Mouse (Mus musculus) heart, embryonic 14.5 days (tissue): Measurements from ENCODE around the gene Pogk. TPM values are rescaled to one million over a fixed set of nuclear protein-coding genes. Genes with fewer than 3 reads are reported as not detected.
A peak's percentile ranks its signal among the peaks of the same experiment; 100 is the strongest.

Source experiments
- ATAC-seq: fragments of 200-750 bp; cut with Nextera tagmentation; 2 replicates; pipeline ENCODE4 v1.8.0; 2017; ENCODE audit warnings: low read depth, moderate TSS enrichment; ENCODE audit not compliant: insufficient number of reproducible peaks, insufficient read depth, low FRiP score
- H3K27ac ChIP-seq, 2 experiments: fragments of 200-500 bp in 1 of 2; fragments of 300-500 bp in 1 of 2; sonication (generic) in 1 of 2; replicated peaks in 1 of 2; 2 replicates each; pipeline ENCODE4 v1.5.1; 2012 to 2014; ENCODE audit warnings: low read depth in 2 of 2, low read length in 2 of 2, control low read depth in 1 of 2, mild to moderate bottlenecking in 1 of 2, mixed read lengths in 1 of 2; ENCODE audit not compliant: control insufficient read depth in 1 of 2, insufficient read depth in 1 of 2
- H3K27me3 ChIP-seq: fragments of 300-500 bp; sonication (generic); 2 replicates; pipeline ENCODE4 v1.6.1; 2014; ENCODE audit warnings: mild to moderate bottlenecking, low read length, control low read depth; ENCODE audit not compliant: control insufficient read depth, insufficient read depth
- H3K36me3 ChIP-seq: fragments of 300-500 bp; sonication (generic); 2 replicates; pipeline ENCODE4 v1.6.1; 2014; ENCODE audit warnings: mild to moderate bottlenecking, control low read depth, low read length, mixed read lengths; ENCODE audit not compliant: control insufficient read depth, insufficient read depth
- H3K4me1 ChIP-seq, 2 experiments: fragments of 200-500 bp in 1 of 2; fragments of 300-500 bp in 1 of 2; sonication (generic) in 1 of 2; 2 replicates each; pipeline ENCODE4 v1.6.1; 2012 to 2014; ENCODE audit warnings: low read length in 2 of 2, control low read depth in 1 of 2, mixed read lengths in 1 of 2; ENCODE audit not compliant: control insufficient read depth in 2 of 2, insufficient read depth in 2 of 2
- H3K4me2 ChIP-seq: fragments of 300-500 bp; sonication (generic); 2 replicates; pipeline ENCODE4 v1.6.1; 2014; ENCODE audit warnings: mild to moderate bottlenecking, low read length
- H3K4me3 ChIP-seq, 2 experiments: fragments of 200-500 bp in 1 of 2; fragments of 300-500 bp in 1 of 2; sonication (generic) in 1 of 2; 2 replicates each; pipeline ENCODE4 v1.5.1; 2012 to 2014; ENCODE audit warnings: low read length in 2 of 2, mild to moderate bottlenecking in 2 of 2, control low read depth in 1 of 2, low read depth in 1 of 2, moderate library complexity in 1 of 2; ENCODE audit not compliant: control insufficient read depth in 1 of 2, insufficient read depth in 1 of 2
- H3K9ac ChIP-seq: fragments of 300-500 bp; sonication (generic); 2 replicates; pipeline ENCODE4 v1.6.1; 2014; ENCODE audit warnings: mild to moderate bottlenecking, low read length
- H3K9me3 ChIP-seq: fragments of 300-500 bp; sonication (generic); 2 replicates; pipeline ENCODE4 v1.6.1; 2016; ENCODE audit warnings: low read length, control low read depth; ENCODE audit not compliant: control insufficient read depth
- WGBS: fragments of 180-500 bp; shearing (Covaris S2); extraction: QIAGEN DNeasy Blood & Tissue Kit; methylation state at CpG from one replicate; pipeline ENCODE4 v1.1.7; 2014; 5-methylcytosine and 5-hydroxymethylcytosine counted together
- polyA plus RNA-seq: library from polyadenylated mRNA; unstranded; fragments of >200 nt; fragmentation: Nextera tagmentation; extraction: Ambion mirVana; gene quantifications from 2 replicates; pipeline ENCODE4 v1.2.1, GENCODE M21; 2014

The Pogk gene
- polyA plus RNA-seq, 1 experiment from 2014 or later = 12.4 TPM

DNA sequence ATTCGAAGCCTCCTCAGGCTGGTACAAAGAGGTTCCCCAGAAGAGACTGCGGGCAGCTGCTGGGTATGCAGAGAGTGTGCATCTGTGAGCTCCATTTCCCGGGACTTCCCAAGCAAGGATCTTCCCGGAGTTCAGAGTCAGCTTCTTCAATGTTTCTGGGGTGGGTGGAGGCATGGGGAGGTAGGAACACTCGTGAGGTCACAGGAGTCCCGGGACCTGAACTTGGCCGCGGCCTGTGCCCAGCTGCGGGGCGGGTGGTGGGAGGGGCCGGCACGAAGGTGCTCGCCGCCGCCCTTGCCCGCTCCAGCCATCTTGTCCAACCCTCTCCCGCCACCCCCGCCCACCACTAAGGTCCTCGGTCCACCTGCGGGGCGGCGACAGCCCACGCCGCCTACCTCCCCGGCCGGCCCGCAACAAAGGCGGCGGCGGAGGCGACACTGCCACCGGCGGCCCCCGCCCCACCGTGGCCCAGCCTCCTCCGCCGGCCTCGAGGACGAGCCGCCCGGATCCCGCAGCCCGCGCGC, 424 bp downstream of the Pogk start:
- H3K4me1 ChIP-seq = peaks cover 5 to 19% of the 10 kb centered on the region in 2 experiments
- H3K9ac ChIP-seq = peak overlapping the region; percentile 89
- H3K36me3 ChIP-seq = peaks cover 38% of the 10 kb centered on the region
- no peaks in the 10 kb centered on the region for H3K27me3 ChIP-seq
- ATAC-seq = peak; percentile 73
- peak overlapping the region; percentile 71 to 78 for H3K4me3 ChIP-seq
- WGBS = 2% methylated on average over 41 of the region's 45 CpGs
- peak overlapping the region; percentile 86 for H3K4me2 ChIP-seq
- H3K27ac ChIP-seq = peak overlapping the region; percentile 6 to 84; a peak in 3 of 4 replicates
- H3K9me3 ChIP-seq = peaks cover 5% of the 10 kb centered on the region; the same call in 1 of the 2 replicates

DNA sequence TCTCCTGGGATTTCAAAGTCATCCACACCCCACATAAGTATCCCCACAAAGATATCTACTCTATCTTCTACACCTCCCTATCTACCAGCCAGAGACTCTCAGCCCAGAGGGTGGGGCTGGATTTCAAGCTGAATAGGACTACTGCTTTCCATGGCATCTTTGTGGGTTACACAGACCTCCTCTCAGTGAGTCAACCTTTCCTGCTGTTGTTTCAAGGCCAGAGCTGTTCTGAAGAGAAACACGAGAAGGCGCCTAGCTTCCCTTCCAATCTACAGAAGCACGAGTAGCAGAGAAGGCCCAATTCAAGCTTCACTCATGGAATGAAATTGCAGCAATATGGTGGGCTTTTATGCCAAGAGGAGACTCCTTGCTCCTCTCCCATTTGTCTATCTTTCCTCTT, 5.8 kb downstream of the Pogk start:
- no peak overlapping the region for H3K9ac ChIP-seq
- H3K27ac ChIP-seq = no peak overlapping the region
- ATAC-seq = no peak
- no peak overlapping the region for H3K4me3 ChIP-seq
- H3K9me3 ChIP-seq = no peaks in the 10 kb centered on the region
- H3K4me2 ChIP-seq = no peak overlapping the region
- H3K36me3 ChIP-seq = peaks cover 84% of the 10 kb centered on the region
- 86% methylated on average over 3 of the region's 3 CpGs for WGBS
- peaks cover 5 to 26% of the 10 kb centered on the region in 2 experiments for H3K4me1 ChIP-seq
- no peaks in the 10 kb centered on the region for H3K27me3 ChIP-seq

- Histone ChIP-seq H3K36me3 (peaks cover 89% of the 10 kb centered on the region), H3K4me1 (peaks cover 5 to 17% of the 10 kb centered on the region in 2 experiments), H3K4me3 (no peak overlapping the region), H3K27ac (no peak overlapping the region), H3K27me3 (no peaks in the 10 kb centered on the region), H3K9me3 (no peaks in the 10 kb centered on the region), H3K9ac (no peak overlapping the region), H3K4me2 (no peak overlapping the region)
- ATAC-seq = no peak
- 74% methylated on average over 4 of the region's 4 CpGs for WGBS
Measured at GRCm38 (mm10) chr1:166402003-166402402, 7.7 kb downstream of the Pogk start.

- Histone ChIP-seq H3K9me3 (no peaks in the 10 kb centered on the region), H3K4me3 (no peak overlapping the region), H3K27ac (no peak overlapping the region), H3K27me3 (no peaks in the 10 kb centered on the region), H3K4me1 (peaks cover 5 to 17% of the 10 kb centered on the region in 2 experiments), H3K4me2 (no peak overlapping the region), H3K36me3 (peaks cover 90% of the 10 kb centered on the region), H3K9ac (no peak overlapping the region)
- no peak for ATAC-seq
Measured at GRCm38 (mm10) chr1:166401455-166401854, 8.2 kb downstream of the Pogk start.

DNA sequence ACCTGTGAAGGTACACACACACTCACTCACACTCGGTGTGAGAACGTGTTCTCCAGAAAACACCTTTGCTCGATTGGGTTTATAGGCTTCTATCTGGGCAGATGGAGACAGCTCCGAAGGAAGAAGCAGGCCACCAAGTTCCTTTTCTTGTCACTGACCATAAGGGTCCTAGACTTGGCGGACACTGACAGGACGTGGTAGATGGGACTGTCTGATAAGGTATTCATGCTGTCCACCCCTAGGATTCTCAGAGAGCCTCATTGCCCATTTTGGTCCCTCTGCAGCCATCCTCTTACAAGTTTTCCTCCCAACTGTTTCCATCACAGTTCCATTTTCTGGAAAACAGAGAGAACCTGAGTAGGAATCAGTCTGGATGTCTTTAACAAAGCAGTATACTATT, 13.3 kb downstream of the Pogk start:
- no peak for ATAC-seq
- 91% methylated on average over 6 of the region's 6 CpGs for WGBS
- Histone ChIP-seq H3K36me3 (peaks cover 100% of the 10 kb centered on the region), H3K4me3 (no peak overlapping the region), H3K27me3 (no peaks in the 10 kb centered on the region), H3K4me1 (peaks cover 0 to under 1% of the 10 kb centered on the region in 2 experiments; a peak in 1 of 4 replicates), H3K27ac (no peak overlapping the region), H3K9me3 (no peaks in the 10 kb centered on the region), H3K4me2 (no peak overlapping the region), H3K9ac (no peak overlapping the region)

GRCm38 (mm10) chr1:166395661-166396060, 14.0 kb downstream of the Pogk start:
- H3K27me3 ChIP-seq = no peaks in the 10 kb centered on the region
- 92% methylated on average over 5 of the region's 5 CpGs for WGBS
- H3K27ac ChIP-seq = no peak overlapping the region
- ATAC-seq = no peak
- H3K4me3 ChIP-seq = no peak overlapping the region
- no peak overlapping the region for H3K4me2 ChIP-seq
- peaks cover 100% of the 10 kb centered on the region for H3K36me3 ChIP-seq
- no peak overlapping the region for H3K9ac ChIP-seq
- no peaks in the 10 kb centered on the region for H3K9me3 ChIP-seq
- no peaks in the 10 kb centered on the region for H3K4me1 ChIP-seq

GRCm38 (mm10) chr1:166394770-166395169, 14.9 kb downstream of the Pogk start:
- WGBS = 67% methylated on average over 4 of the region's 4 CpGs
- peaks cover 100% of the 10 kb centered on the region for H3K36me3 ChIP-seq
- no peak overlapping the region for H3K9ac ChIP-seq
- no peaks in the 10 kb centered on the region for H3K27me3 ChIP-seq
- H3K27ac ChIP-seq = no peak overlapping the region
- no peak overlapping the region for H3K4me2 ChIP-seq
- no peak overlapping the region for H3K4me3 ChIP-seq
- H3K9me3 ChIP-seq = no peaks in the 10 kb centered on the region
- no peaks in the 10 kb centered on the region for H3K4me1 ChIP-seq
- no peak for ATAC-seq

DNA sequence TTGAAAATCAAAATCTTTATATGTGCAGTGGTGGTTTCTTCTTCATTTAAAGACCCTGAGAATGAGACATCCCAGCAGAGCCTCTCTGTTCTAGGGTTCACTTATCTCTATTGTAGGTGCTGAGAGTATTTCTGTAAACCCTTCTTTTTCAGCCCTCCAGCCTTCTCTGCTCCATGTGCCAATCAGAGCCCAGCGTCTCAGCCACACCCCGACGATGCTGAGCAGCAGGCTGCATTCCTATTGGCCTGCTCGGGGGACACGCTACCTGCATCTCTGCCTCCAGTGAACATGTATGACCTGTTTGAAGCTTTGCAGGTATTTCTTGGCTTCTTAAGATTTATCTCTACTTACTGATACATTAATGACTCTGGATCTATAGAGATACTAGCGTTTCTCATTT, 18.0 kb downstream of the Pogk start:
- H3K27ac ChIP-seq = no peak overlapping the region
- 90% methylated on average over 6 of the region's 6 CpGs for WGBS

More for the DNA sequence above, 18.0 kb downstream of the Pogk start:
- Histone ChIP-seq H3K4me2 (no peak overlapping the region), H3K9ac (no peak overlapping the region), H3K4me3 (no peak overlapping the region), H3K4me1 (peaks cover 6% of the 10 kb centered on the region in 2 experiments; a peak in 3 of 4 replicates), H3K9me3 (no peaks in the 10 kb centered on the region), H3K36me3 (peaks cover 100% of the 10 kb centered on the region), H3K27me3 (no peaks in the 10 kb centered on the region)
- ATAC-seq = no peak
